Mouse (Mus musculus) left cerebral cortex, postnatal 10 days (tissue): ENCODE results near the gene Capg. TPM values are rescaled to one million over a fixed set of nuclear protein-coding genes. Genes with fewer than 3 reads are reported as not detected.

Source experiments
- DNase-seq, 2 experiments: peaks; one replicate each; pipeline ENCODE4 v3.0.0; 2021 to 2022; ENCODE audit warnings: low spot score in 2 of 2, mixed read lengths in 1 of 2; ENCODE audit errors: extremely low spot score in 1 of 2
- intact Hi-C: fragments of 180-260 bp; cut with DNase I; formaldehyde crosslinking; loops from one replicate; pipeline ENCODE4 v1.15.1; 2025
- total RNA-seq, 2 experiments: library from RNA; stranded (reverse); gene quantifications; 2 replicates each; pipeline ENCODE4 v1.2.3; 2021

Capg gene
- total RNA-seq, 2 experiments from 2014 or later = 2.8 to 4.0 TPM

- peak in 1 of 2 experiments; percentile 45 for DNase-seq
- intact Hi-C loops = no loop called here
These were observed 53.1 kb downstream of the Capg start for GRCm38 (mm10) chr6:72597083-72597874.

GRCm38 (mm10) chr6:72597956-72598753 lies 54.0 kb downstream of the Capg start, which contains the start of the genes Elmod3 and Retsat:
Gene Elmod3, minus strand, starts transcription at chr6:72598413.
Gene Retsat, plus strand, starts transcription at chr6:72598475.
- intact Hi-C loops = no loop called here
- DNase-seq = peak; percentile 94

GRCm38 (mm10) chr6:72598791-72599557 lies 54.8 kb downstream of the Capg start:
- intact Hi-C loops = no loop called here
- DNase-seq = peak; percentile 28 to 62

GRCm38 (mm10) chr6:72600216-72600615 lies 56.0 kb downstream of the Capg start:
- DNase-seq = no peak
- intact Hi-C loops = no loop called here

GRCm38 (mm10) chr6:72600771-72601170 lies 56.6 kb downstream of the Capg start:
- intact Hi-C loops = no loop called here
- no peak for DNase-seq

- DNase-seq = peak; percentile 65 to 82
- intact Hi-C loops = no loop called here
These were observed 57.5 kb downstream of the Capg start for GRCm38 (mm10) chr6:72601732-72602131.

GRCm38 (mm10) chr6:72604066-72604465 lies 59.9 kb downstream of the Capg start:
- no peak for DNase-seq
- intact Hi-C loops = no loop called here

- intact Hi-C loops = no loop called here
- DNase-seq = no peak
These were observed 62.9 kb downstream of the Capg start for GRCm38 (mm10) chr6:72607060-72607459.

- no peak for DNase-seq
- intact Hi-C loops = no loop called here
These were observed 63.5 kb downstream of the Capg start for GRCm38 (mm10) chr6:72607676-72608075.

- no peak for DNase-seq
- intact Hi-C loops = no loop called here
These were observed 64.5 kb downstream of the Capg start for GRCm38 (mm10) chr6:72608662-72609184.

- intact Hi-C loops = no loop called here
- no peak for DNase-seq
These were observed 66.1 kb downstream of the Capg start for GRCm38 (mm10) chr6:72610261-72610660.

Other genes starting within 250 kb of the Capg start
- not detected for gene Sftpb, start 239.8 kb upstream of the Capg start, total RNA-seq
- gene Usp39, start 199.2 kb upstream of the Capg start, total RNA-seq = 10 to 100 TPM; 31.8 to 33.6 TPM
- 10 to 100 TPM; 12.3 to 13.1 TPM for gene 0610030E20Rik, start 197.1 kb upstream of the Capg start, total RNA-seq
- gene Tmem150a, start 188.9 kb upstream of the Capg start, total RNA-seq = 10 to 100 TPM; 16.6 to 19.0 TPM
- 10 to 100 TPM; 66.0 to 68.3 TPM for gene Rnf181, start 177.4 kb upstream of the Capg start, total RNA-seq
- 1 to 10 TPM; 3.4 to 4.5 TPM for gene Vamp5, start 163.9 kb upstream of the Capg start, total RNA-seq
- 1 to 10 TPM; 8.1 to 9.4 TPM for gene Vamp8, start 153.7 kb upstream of the Capg start, total RNA-seq
- 10 to 100 TPM; 19.8 to 21.1 TPM for gene Ggcx, start 130.1 kb upstream of the Capg start, total RNA-seq
- 100 to 1,000 TPM; 158 to 195 TPM for gene Mat2a, start 104.8 kb upstream of the Capg start, total RNA-seq
- 1 to 10 TPM; 1.1 to 1.2 TPM for gene Sh2d6, start 22.7 kb upstream of the Capg start, total RNA-seq
- gene Elmod3, start 54.0 kb downstream of the Capg start, total RNA-seq = 10 to 100 TPM; 13.0 to 14.4 TPM
- gene Retsat, start 54.1 kb downstream of the Capg start, total RNA-seq = 10 to 100 TPM; 25.9 to 30.8 TPM
- gene Tgoln1, start 72.6 kb downstream of the Capg start, total RNA-seq = 10 to 100 TPM; 48.4 to 50.9 TPM
- gene Tcf7l1, start 244.9 kb downstream of the Capg start, total RNA-seq = 1 to 10 TPM; 3.4 to 3.6 TPM